Mouse (Mus musculus): ENCODE measurements around the gene Sorcs2.

DNA sequence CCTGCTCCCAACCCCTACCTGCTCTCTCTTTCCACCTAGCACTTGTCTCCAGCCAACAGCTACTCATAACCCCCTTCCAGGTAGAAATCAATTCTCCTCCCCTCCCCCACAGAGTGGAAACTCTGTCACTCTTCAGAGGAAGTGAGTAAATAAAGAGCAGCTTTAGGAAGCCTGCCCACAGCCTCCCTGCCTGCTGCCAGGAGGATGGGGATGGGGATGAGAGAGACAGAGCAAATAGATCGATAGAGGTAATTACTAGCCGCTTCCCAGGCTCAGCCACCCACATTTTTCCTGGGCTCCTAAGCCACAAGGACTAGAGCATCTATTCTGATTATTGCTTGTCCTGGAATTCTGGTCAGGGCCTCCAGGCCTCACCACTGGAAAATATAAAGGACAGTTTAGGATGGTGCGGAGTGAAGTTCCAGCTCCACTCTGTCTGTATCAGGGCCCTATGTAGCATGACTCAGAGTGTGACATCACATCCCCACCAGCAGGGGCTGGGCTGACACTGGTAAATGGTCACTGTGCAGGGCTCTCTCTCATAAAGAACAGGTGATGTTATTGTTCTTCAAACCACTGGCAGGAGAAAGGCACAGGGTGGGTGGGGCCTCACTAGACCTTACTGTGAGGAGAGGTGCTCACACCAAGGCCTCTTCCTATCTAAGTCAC, 261.9 kb downstream of the Sorcs2 start:
- TF ChIP-seq CTCF (conservative IDR thresholded peaks at IDR 0.05; ENCODE audit: low read length) (no peak), POU5F1 (IDR thresholded peaks at IDR 0.05; ENCODE audit: borderline replicate concordance, low read length) (no peak), NANOG (IDR thresholded peaks at IDR 0.05; ENCODE audit: borderline replicate concordance, low read length) (no peak)
